Mouse (Mus musculus) neural tube, embryonic 12.5 days (tissue): ENCODE results near the gene Bsn. TPM values are rescaled to one million over a fixed set of nuclear protein-coding genes. Genes with fewer than 3 reads are reported as not detected.
A peak's percentile ranks its signal among the peaks of the same experiment; 100 is the strongest.

Experiments
- ATAC-seq: fragments of 200-750 bp; cut with Nextera tagmentation; 2 replicates; pipeline ENCODE4 v1.8.0; 2017; ENCODE audit warnings: low read depth, mild to moderate bottlenecking, moderate TSS enrichment, moderate library complexity; ENCODE audit not compliant: low FRiP score
- H3K27ac ChIP-seq: fragments of 300-500 bp; sonication (generic); 2 replicates; pipeline ENCODE4 v1.5.1; 2016
- H3K27me3 ChIP-seq: fragments of 300-500 bp; sonication (generic); replicated peaks from 2 replicates; pipeline ENCODE4 v1.6.1; 2016; ENCODE audit warnings: mild to moderate bottlenecking
- H3K36me3 ChIP-seq: fragments of 300-500 bp; sonication (generic); 2 replicates; pipeline ENCODE4 v1.6.1; 2016; ENCODE audit warnings: mild to moderate bottlenecking
- H3K4me1 ChIP-seq: fragments of 300-500 bp; sonication (generic); 2 replicates; pipeline ENCODE4 v1.6.1; 2016
- H3K4me2 ChIP-seq: fragments of 300-500 bp; sonication (generic); replicated peaks from 2 replicates; pipeline ENCODE4 v1.6.1; 2016; ENCODE audit warnings: mild to moderate bottlenecking
- H3K4me3 ChIP-seq: fragments of 300-500 bp; sonication (generic); 2 replicates; pipeline ENCODE4 v1.5.1; 2016
- H3K9ac ChIP-seq: fragments of 300-500 bp; sonication (generic); 2 replicates; pipeline ENCODE4 v1.6.1; 2016; ENCODE audit warnings: mild to moderate bottlenecking
- H3K9me3 ChIP-seq: fragments of 300-500 bp; sonication (generic); 2 replicates; pipeline ENCODE4 v1.6.1; 2016; ENCODE audit warnings: mild to moderate bottlenecking
- WGBS: fragments of 180-500 bp; shearing (Covaris S2); methylation state at CpG from one replicate; pipeline ENCODE4 v1.1.7; 2016; 5-methylcytosine and 5-hydroxymethylcytosine counted together
- polyA plus RNA-seq: library from polyadenylated mRNA; unstranded; fragments of >200 nt; fragmentation: Nextera tagmentation; extraction: Ambion mirVana; gene quantifications from 2 replicates; pipeline ENCODE4 v1.2.1, GENCODE M21; 2016

Gene Bsn
- polyA plus RNA-seq, 1 experiment from 2014 or later: 5.3 TPM

DNA sequence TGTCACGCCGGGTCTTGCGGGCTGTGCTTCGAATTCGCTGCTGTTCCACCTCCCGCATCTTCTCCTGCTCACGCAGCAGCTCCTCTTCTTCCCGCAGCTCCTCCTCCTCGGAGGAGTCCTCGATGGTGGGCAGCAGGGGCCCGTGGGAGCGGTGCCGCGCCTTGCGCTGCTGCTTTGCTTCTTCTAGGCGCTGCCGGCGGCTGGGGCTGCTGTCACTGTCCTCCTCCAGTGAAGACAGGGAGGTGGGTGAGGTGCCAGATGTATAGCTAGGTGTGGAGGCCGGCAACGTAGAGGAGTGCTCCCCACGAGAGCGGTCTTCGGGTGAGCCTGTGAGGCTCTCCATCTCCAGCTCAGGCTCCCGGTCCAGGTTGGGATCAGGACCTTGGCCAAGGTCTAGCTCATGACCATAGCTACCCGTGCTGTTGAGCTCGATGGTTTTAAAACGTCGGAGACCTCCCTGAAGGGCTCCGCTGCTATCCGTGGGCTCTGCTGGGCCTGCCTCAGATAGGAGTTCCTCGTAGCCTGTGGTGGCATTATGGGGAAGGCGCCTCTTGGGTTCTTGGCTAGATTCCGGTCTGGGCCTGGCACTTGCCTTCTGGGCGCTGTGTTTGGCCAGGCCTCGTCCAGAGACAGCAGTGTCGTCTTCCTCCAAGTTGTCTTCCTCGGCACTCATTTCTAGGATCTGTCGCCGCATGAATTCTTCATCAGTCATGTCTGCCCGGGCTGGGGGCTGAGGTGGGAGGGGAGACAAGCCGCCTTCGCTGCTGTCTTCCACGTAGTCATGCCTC is 74.7 kb downstream of the Bsn start:
- ATAC-seq: no peak
- Histone ChIP-seq H3K27ac (no peak overlapping the region), H3K4me3 (no peak overlapping the region), H3K27me3 (peaks cover 7% of the 10 kb centered on the region), H3K9ac (no peak overlapping the region), H3K4me2 (no peak overlapping the region), H3K4me1 (peaks cover 12% of the 10 kb centered on the region), H3K36me3 (peaks cover 64% of the 10 kb centered on the region), H3K9me3 (no peaks in the 10 kb centered on the region)
- WGBS: 72% methylated on average over 43 of the region's 43 CpGs

DNA sequence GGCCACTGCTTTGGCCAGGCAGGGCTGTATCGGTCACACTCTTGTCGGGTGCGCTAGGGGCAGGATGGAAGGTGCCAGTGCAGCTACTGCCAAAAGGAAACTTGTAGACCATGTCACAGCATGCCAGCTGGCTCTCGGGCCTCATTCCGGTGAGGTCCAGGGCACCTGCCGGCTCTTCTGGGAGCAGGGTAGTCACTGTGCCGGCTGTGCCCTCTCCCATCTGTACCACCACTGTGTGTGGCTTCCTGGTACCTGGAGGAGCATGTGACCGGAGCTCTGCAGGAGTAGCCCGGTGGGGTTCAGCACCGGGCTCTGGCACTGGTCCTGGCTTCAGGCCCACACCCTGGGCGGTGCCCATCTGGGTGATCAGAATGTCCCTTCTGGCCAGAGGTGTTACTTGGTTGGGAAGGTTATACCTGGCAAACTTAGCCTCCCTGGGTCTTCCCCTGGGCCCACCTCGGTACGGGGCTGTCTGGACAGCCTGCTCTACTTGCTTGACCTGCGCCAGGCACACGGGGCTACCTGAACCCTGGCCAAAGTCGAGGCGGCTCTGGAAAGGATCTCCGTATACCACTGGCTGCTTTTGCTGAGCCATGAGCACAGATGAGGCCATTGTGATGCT is 77.4 kb downstream of the Bsn start:
- Histone ChIP-seq H3K4me2 (no peak overlapping the region), H3K4me3 (no peak overlapping the region), H3K36me3 (peaks cover 80% of the 10 kb centered on the region), H3K4me1 (peaks cover 14% of the 10 kb centered on the region), H3K27ac (no peak overlapping the region), H3K9me3 (no peaks in the 10 kb centered on the region), H3K9ac (no peak overlapping the region), H3K27me3 (peaks cover 7% of the 10 kb centered on the region)
- ATAC-seq: no peak
- WGBS: 94% methylated on average over 18 of the region's 18 CpGs

DNA sequence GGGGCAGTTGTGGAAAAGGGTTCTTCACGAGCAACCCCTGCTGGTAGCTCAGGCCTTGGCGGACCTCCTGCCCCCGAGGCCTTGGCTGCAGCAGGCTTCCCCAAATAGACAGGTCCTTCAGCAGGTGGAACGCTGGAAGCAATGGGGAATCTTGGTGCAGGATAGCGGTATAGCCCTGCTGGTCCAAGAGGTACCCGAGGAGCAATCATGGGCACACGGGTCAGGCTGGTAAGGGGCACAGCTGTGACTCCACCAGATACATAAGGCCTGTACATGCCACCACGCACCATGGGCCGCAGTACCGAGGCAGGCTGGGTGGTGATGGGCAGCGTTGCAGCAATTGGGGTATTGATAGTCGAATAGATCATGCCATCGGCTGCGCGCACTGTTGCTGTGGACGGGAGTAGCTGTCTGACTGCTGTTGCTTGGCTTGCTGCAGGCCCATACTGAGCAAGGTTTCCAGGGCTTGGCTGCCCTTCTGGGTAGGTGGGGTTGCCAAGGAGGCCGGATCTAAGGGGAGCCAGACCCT is 78.5 kb downstream of the Bsn start:
- no peak for ATAC-seq
- Histone ChIP-seq H3K4me3 (0 out of 2 replicates have a peak overlapping the region, but pooled peaks have one; percentile 11), H3K4me1 (peaks cover 14% of the 10 kb centered on the region), H3K27me3 (peaks cover 7% of the 10 kb centered on the region), H3K36me3 (peaks cover 80% of the 10 kb centered on the region), H3K27ac (no peak overlapping the region), H3K9ac (peak overlapping the region; percentile 45), H3K4me2 (peak overlapping the region; percentile 46), H3K9me3 (no peaks in the 10 kb centered on the region)
- 71% methylated on average over 17 of the region's 17 CpGs for WGBS

DNA sequence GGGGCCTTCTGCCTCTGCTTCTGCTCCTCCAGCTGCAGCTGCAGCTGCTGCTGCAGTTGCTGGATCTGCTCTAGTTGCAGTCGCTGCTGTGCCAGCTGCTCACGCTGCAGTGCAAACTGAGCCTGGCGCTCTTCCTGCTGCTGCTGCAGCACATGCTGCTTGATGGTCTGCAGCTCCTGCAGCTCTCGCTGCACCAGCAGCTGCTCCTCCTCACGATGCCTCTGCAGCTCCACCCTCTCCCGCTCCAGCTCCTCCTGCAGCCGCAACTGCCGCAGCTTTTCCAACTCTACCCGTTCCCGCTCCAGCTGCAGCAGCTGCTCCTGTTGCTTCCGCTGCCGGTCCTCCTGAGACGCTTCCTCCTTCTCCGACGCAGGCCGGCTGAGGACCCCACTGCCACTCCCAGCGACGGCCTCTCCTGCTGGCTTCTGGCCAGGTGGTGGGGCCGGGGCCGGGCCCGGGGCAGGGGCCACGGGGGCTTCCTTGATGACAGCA is 79.0 kb downstream of the Bsn start:
- Histone ChIP-seq H3K4me3 (0 out of 2 replicates have a peak overlapping the region, but pooled peaks have one; percentile 11), H3K4me1 (peaks cover 14% of the 10 kb centered on the region), H3K9ac (peak overlapping the region; percentile 45), H3K9me3 (no peaks in the 10 kb centered on the region), H3K27me3 (peaks cover 9% of the 10 kb centered on the region), H3K36me3 (peaks cover 78% of the 10 kb centered on the region), H3K4me2 (peak overlapping the region; percentile 46), H3K27ac (no peak overlapping the region)
- no peak for ATAC-seq
- 19% methylated on average over 22 of the region's 22 CpGs for WGBS

DNA sequence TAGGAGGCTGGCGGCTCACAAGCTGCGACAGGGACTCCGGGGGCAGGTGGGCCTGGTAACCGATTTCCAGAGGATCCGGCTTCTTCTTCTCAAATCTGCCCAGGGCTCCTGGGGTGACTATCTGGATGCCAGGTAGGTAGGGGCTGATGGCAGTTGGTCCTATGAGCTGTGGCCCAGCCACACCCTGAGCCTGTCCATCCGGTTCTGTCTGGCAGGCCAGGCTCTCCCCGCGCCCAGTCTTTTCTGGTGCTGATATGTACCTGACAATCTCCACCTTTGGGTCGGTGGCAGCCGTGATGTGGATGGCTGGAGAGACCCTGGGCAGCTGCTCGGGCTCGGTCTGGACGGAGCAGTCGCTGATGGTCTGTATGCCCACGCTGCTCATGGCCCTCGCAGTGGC is 80.0 kb downstream of the Bsn start:
- Histone ChIP-seq H3K9ac (0 out of 2 replicates have a peak overlapping the region, but pooled peaks have one; percentile 21), H3K27me3 (peaks cover 12% of the 10 kb centered on the region), H3K27ac (no peak overlapping the region), H3K4me3 (no peak overlapping the region), H3K4me2 (no peak overlapping the region), H3K9me3 (no peaks in the 10 kb centered on the region), H3K4me1 (peaks cover 24% of the 10 kb centered on the region), H3K36me3 (peaks cover 76% of the 10 kb centered on the region)
- 92% methylated on average over 16 of the region's 16 CpGs for WGBS
- no peak for ATAC-seq

DNA sequence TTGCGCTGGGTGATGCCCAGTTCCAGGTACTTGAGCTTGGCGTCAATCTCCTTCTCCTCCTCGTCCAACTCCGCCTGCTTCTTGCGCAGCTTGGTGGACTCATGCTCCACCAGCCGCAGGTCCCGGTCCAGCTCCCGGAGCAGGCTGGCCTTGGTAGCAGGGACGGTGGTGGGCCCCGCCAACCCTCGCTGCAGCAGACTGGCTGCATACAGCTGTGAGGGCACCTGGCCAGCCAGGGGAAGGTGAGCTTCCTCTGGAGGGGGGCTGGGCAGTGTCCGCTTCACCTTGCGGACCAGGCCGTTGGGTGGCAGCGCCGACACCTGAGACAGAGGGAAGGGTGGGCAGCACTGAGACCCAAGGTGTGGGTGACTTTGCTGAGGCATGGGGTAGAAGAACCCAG is 82.3 kb downstream of the Bsn start:
- Histone ChIP-seq H3K4me3 (no peak overlapping the region), H3K4me1 (peaks cover 32% of the 10 kb centered on the region), H3K9me3 (no peaks in the 10 kb centered on the region), H3K36me3 (peaks cover 71% of the 10 kb centered on the region), H3K27ac (no peak overlapping the region), H3K27me3 (peaks cover 9% of the 10 kb centered on the region), H3K4me2 (no peak overlapping the region), H3K9ac (no peak overlapping the region)
- WGBS: 94% methylated on average over 16 of the region's 16 CpGs
- no peak for ATAC-seq

DNA sequence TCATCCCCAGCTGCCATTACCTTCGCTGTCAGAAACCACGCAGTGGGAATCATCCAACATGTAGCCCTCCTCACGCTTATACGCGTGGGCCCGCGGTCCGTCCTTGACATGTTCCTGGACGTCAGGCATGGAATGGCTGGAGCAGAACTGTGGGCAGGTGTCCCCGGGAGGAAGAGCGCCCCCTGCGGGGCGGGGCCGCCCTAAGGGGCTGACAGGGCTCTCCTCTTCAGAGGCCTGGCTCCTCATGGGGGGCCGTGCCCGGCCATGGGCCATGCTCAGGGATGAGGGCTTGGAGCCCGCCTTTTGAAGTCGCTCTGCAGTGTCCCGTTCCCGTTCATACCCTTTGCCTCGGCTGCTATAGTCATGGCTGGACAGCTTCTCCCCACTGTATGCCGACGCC is 84.1 kb downstream of the Bsn start:
- peaks cover 26% of the 10 kb centered on the region for H3K4me1 ChIP-seq
- peaks cover 66% of the 10 kb centered on the region for H3K36me3 ChIP-seq
- no peak overlapping the region for H3K4me2 ChIP-seq
- ATAC-seq: no peak
- H3K27me3 ChIP-seq: peaks cover 8% of the 10 kb centered on the region
- H3K9me3 ChIP-seq: no peaks in the 10 kb centered on the region
- H3K27ac ChIP-seq: no peak overlapping the region
- H3K9ac ChIP-seq: no peak overlapping the region
- no peak overlapping the region for H3K4me3 ChIP-seq
- 92% methylated on average over 23 of the region's 23 CpGs for WGBS

DNA sequence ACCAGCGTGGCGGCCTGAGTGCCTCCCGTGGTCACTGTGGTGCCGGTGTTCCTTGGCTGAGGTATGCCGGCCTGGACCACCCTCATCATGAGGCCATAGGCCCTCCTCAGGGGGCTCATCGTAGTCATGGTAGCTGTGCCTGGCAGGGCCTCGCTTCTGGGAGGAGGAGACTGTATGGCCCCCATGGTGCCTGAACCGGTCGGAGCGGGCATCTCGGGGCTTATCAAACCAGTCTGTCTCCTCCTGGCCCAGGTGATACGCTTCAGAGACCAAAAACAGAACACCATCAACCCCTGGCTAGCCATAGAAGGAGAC is 84.7 kb downstream of the Bsn start:
- Histone ChIP-seq H3K4me2 (0 out of 2 replicates have a peak overlapping the region, but pooled peaks have one; percentile 31), H3K4me1 (peaks cover 20% of the 10 kb centered on the region), H3K27me3 (peaks cover 5% of the 10 kb centered on the region), H3K4me3 (no peak overlapping the region), H3K9me3 (no peaks in the 10 kb centered on the region), H3K27ac (no peak overlapping the region), H3K36me3 (peaks cover 61% of the 10 kb centered on the region), H3K9ac (no peak overlapping the region; the same call in 1 of the 2 replicates)
- ATAC-seq: no peak
- 74% methylated on average over 12 of the region's 12 CpGs for WGBS

DNA sequence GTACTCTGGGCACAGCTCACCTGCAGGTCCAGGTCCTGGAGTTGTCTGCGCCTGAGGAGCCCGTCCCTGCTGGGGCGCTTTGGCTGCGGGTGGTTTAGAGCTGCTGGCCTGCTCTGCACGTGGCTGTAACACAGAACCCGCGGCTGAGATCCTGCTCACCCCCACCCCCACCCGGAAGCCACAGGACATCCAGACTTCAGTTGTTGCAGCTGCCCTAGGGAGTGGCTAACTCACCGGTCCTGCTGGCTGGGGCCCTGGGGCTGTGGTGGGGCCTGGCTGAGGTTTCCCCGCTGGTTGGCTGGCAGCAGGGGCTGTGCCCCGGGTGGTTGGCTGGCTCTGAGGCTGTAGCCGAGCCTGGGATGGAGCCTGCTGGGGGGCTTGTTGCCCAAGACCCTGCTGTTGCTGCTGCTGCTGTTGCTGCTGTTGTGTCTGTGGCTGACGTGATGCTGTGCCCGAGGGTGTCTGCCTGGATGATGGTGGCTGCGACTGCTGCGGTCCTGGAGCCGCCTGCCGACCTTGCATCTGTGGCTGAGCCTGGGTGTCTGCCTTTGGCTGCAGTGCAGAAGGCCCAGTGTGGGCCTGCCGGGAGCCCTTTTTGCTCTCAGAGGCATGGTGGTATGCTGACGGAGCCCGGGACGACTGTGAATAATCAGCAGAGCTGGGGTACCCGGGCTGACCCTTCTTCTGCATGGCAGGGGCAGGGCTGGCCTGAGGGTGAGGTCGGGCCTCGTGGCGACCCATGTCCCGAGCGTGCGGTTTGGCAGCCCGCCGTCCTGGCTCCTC is 85.2 kb downstream of the Bsn start:
- Histone ChIP-seq H3K4me1 (peaks cover 18% of the 10 kb centered on the region), H3K4me3 (no peak overlapping the region), H3K4me2 (peak overlapping the region; percentile 31), H3K9me3 (no peaks in the 10 kb centered on the region), H3K9ac (peak overlapping the region; percentile 33; the same call in 1 of the 2 replicates), H3K27me3 (peaks cover 5% of the 10 kb centered on the region), H3K27ac (no peak overlapping the region), H3K36me3 (peaks cover 56% of the 10 kb centered on the region)
- 0 out of 2 replicates have a peak, but pooled peaks have one; percentile 33 for ATAC-seq
- WGBS: 39% methylated on average over 31 of the region's 31 CpGs

DNA sequence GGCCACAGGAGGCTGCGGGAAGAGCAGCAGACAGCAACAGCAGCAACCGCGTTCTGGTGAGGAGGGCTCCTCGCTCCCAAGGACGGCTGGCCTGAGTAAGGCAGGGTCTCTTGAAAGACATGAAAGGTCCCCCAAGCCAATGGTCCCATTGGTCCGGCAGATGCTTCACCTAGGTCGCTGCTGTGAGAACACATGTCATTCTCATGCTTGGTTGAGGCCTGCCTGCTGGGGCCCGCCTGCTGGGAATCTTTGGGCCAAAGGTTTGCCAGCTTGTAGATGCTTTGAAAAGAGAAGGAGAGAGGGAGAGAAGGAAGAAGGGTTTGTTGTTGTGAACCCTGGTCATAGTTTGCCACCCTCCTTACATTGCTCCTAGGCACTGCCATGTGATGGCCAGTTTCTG is 90.6 kb downstream of the Bsn start:
- H3K4me1 ChIP-seq: peaks cover 11% of the 10 kb centered on the region
- WGBS: 86% methylated on average over 8 of the region's 8 CpGs
- H3K9ac ChIP-seq: no peak overlapping the region
- H3K9me3 ChIP-seq: no peaks in the 10 kb centered on the region
- no peak for ATAC-seq
- H3K27ac ChIP-seq: no peak overlapping the region
- H3K4me3 ChIP-seq: no peak overlapping the region
- peaks cover 37% of the 10 kb centered on the region for H3K36me3 ChIP-seq
- no peak overlapping the region for H3K4me2 ChIP-seq
- H3K27me3 ChIP-seq: no peaks in the 10 kb centered on the region

DNA sequence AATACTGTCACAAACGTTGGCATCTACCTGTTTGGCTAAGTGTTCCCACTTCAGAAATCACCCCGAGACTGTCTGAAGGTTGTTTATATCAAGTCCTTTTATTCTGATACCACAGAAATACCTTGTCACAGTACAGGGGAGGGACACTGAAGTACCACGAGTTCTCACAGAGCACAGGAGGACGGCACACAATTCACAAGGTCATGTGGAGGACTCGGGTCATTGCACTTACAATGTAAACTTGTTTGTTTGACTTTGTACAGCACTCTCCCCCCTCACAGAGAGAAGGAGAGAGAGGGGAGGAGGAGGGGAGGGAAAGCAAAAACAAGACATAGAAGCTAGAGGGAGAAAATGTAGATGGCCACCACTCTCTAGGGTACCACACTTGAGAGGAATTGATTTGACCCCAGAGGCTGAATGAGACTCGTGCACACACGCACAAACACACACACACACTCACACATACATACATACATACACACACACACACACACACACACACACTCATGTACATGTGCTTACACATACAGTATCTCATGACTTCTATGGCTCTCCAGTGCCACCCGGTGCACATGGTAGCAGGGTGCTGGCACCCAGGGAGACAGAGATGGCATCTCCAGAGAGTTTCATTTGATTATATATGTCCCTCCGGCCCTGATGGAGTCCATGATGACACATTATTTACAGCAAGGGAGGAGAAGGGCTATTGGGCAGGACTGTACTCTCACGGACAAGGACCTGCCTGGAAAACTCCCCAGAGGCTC is 94.1 kb downstream of the Bsn start:
- Histone ChIP-seq H3K9me3 (no peaks in the 10 kb centered on the region), H3K36me3 (peaks cover 33% of the 10 kb centered on the region), H3K27me3 (no peaks in the 10 kb centered on the region), H3K9ac (no peak overlapping the region), H3K4me2 (peak overlapping the region; percentile 87; the same call in 1 of the 2 replicates), H3K4me1 (peaks cover 17% of the 10 kb centered on the region), H3K27ac (no peak overlapping the region), H3K4me3 (no peak overlapping the region)
- no peak for ATAC-seq
- WGBS: 56% methylated on average over 10 of the region's 10 CpGs
